Mouse (Mus musculus): ENCODE data around the gene Ano2.

GRCm38 (mm10) chr6:126016991-126017390 lies 326.8 kb downstream of the Ano2 start:
- no peak for TF ChIP-seq POLR2A (IDR thresholded peaks at IDR 0.05; ENCODE audit: low read depth, low read length)
- no peak for TF ChIP-seq CTCF (IDR thresholded peaks at IDR 0.05; ENCODE audit: extremely low read depth, insufficient read length, insufficient replicate concordance, low read depth, low read length)
